Mouse (Mus musculus) naive thymus-derived CD4-positive, alpha-beta T cell, adult 2 months (primary cell): ENCODE measurements around the gene Tob2.

Experiments
- DNase-seq: peaks from one replicate; pipeline ENCODE4 v3.0.0-alpha.2; 2011; ENCODE audit warnings: low read depth

Gene Tob2

GRCm38 (mm10) chr15:81858517-81859329 is at the start of gene Tob2:
TSS of gene Tob2 (minus strand) at chr15:81858796.
- DNase-seq = peak; percentile 79

GRCm38 (mm10) chr15:81907953-81908352 is 49.4 kb upstream of the Tob2 start:
- no peak for DNase-seq

DNA sequence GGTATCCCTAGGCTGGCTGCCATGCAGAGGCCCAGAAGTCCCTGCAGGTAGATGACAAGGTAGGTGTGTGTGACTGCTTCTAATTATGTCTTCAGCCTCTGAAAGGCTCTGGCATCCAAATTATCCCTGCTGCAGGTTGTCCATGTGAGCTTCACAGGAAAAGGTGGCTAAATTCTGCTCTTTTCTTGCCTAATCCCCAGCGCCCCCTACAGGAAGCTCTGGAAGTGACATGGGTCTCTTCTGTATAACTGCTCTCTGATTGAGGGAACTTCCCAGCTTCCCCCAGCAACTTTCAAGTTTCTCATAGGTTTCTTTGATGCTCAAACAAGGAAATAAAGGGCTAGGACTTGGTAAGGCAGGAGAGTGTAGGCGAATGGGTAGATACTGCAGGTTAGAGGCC is 46.3 kb upstream of the Tob2 start:
- peak; percentile 83 for DNase-seq

GRCm38 (mm10) chr15:81898751-81899150 is 40.2 kb upstream of the Tob2 start:
- DNase-seq = no peak

DNA sequence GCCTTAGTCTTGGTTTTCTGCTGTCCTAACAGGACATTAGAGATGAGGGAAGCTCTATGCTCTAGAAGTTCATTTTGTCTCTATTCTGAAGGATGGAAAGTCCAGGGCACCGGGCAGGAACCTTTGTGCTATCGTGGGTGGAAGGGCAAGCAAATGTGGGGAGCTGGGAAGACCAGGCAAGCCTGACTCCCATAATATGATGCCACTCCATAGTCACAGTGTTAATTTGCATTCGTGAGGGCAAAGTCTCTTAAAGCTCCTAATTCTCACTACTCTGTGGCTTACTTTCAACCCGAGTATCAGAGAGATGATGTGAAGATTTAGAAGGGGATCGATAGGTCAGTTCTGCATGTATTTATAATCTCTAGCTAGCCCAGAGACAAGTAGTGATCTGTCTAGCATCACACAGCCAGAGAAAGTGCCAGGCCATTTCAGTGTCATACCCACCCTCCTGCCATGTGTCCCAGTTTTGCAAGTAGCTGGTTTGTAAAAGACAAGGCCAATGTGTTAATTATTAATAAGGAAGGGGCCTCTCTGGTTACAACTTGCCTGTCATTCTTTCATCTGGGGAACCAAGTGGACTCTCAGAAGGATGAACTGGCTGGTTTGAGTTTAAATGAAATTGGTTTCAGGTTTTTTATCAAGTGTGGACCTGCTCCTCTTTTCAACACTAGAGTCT is 39.1 kb upstream of the Tob2 start:
- no peak for DNase-seq

DNA sequence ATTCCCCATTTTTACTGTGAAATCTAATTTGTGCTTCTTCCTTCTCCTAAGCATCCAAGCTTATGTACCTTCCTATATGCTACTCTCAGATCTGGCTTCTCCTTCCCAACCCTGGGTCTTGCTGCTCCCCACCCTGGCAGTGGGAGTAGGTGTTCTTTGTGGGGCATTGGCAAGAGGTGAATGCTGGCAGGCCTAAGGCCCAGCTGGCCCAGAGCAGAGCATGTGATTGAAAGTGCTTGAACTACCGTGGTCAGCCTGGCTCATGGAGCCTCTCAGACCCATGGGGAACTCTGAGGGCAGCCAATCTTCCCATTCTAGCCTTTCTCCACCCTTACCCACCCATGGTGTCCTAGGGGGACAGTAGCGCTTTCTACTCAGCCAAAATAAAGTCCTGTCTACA is 37.8 kb upstream of the Tob2 start:
- no peak for DNase-seq

GRCm38 (mm10) chr15:81894002-81894401 is 35.4 kb upstream of the Tob2 start:
- DNase-seq = no peak

DNA sequence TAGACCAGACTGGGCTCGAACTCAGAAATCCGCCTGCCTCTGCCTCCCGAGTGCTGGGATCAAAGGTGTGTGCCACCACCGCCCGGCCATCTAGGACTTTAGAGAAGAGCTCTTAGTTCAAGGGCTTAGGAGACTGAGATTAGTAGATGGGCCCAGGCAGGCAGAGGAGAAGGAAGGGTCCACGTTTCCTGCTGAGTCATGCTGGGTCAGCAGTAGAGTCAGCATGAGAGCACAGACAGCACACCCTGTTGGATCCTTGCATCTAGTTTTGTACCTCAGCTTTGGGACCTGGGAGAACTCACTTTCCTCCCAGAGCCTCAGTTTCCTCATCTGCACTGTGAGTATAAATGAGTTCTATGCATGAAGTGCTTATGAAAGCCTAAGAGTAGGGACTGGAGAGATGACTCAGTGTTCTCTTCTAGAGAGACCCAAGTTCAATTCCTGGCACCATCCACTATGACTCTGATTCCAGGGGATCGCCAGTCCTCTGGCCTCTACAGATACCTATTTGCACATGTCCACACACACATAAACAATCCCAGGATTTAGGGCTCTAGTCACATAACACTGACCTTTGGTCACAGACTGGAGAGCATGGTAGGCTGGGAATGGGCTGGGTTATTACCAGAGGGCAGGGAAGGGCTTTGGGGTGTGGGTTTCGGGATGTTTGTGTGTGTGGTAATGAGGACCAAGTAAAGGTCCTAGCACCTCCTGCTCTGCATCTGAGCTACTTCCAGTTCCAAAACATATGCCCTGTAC is 33.4 kb upstream of the Tob2 start:
- no peak for DNase-seq

DNA sequence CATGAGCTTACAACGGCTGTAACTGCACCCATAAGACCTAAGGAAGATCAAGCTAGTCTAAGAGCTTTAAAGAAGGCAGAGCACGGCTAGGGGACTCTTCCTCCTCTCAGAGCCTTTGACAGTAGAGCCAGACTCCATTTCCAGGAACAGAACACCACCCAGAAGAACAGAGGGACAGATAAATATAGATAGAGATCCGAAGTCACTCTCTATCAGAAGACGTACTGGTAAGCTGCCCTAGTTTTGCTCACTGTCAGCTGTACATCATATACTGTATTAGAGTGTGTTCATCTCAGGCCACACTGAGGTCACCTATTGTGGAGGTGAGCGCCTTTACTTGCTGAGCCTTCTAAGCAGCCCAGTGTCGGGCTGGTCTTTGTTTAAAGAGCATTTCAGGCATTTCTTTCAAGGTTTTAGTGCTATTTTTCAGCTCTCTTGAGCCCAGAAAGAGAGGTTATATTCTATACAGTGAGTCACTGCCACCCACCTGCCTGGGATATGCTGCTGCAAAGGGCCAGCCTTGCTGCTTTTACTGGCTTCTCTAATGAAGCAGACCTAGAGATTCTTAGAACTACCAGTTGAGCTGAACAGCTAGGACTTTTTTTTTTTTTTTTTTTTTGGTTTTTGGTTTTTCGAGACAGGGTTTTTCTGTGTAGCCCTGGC is 32.7 kb upstream of the Tob2 start:
- DNase-seq = no peak

GRCm38 (mm10) chr15:81889175-81889574 is 30.6 kb upstream of the Tob2 start:
- DNase-seq = no peak

DNA sequence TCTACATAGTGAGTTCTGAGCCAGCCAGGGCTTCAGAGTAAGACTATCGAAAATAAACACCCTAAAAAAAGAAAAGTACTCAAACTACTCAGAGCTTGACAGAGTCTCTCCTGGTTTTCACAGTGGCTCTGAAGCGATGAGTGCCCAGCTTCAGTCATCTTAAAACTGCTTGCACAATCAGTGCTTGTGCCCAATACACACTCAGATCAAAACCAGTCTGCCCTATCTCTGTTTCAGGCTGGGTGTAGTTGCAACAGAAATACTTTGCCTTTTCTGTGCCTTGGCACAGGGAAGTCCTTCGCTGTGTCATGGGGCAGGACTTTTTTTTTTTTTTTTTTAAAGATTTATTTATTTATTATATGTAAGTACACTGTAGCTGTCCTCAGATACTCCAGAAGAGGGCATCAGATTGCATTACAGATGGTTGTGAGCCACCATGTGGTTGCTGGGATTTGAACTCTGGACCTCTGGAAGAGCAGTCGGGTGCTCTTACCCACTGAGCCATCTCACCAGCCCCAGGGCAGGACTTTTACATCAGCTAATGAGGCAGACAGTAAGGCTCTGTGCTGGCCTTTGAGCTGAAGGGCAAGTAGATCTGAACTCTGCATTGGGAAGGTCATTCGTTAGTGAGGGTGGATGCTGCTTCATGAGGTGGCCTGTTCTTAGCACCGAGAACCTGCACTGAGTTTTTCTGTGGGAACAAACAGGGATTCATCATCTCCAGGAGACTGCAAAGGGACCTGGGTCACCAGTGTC is 28.4 kb upstream of the Tob2 start:
- no peak for DNase-seq

- no peak for DNase-seq
Observed at GRCm38 (mm10) chr15:81885418-81885934, 26.9 kb upstream of the Tob2 start.

DNA sequence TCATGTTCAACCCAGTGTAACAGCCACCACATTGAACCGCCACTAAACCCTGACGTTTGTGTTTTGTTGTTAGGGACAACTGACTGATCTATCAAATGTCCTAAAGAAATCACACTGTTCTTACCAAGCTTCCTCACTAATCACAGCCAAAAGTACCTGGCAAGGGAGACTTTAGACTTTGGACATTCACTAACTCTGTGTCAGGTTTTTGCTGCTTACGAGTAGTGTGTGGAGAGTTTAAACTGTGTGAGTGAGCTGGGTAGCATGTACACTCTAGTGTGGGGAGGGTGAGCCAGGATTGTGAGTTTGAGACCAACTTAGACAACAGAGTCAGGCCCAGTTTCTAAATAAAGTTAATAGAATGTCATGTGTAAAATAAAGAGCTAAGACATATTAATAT is 23.8 kb upstream of the Tob2 start:
- no peak for DNase-seq

GRCm38 (mm10) chr15:81879531-81880401 is 21.2 kb upstream of the Tob2 start:
- no peak for DNase-seq

- DNase-seq = peak; percentile 100
Observed at GRCm38 (mm10) chr15:81872262-81873136, 13.9 kb upstream of the Tob2 start, which contains the start of gene Aco2. TSS of gene Aco2 (plus strand) at chr15:81872309.

- DNase-seq = peak; percentile 98
Observed at GRCm38 (mm10) chr15:81871604-81872261, 13.1 kb upstream of the Tob2 start, which contains the start of gene Phf5a. TSS of gene Phf5a (minus strand) at chr15:81871911.

- no peak for DNase-seq
Observed at GRCm38 (mm10) chr15:81869985-81870384, 11.4 kb upstream of the Tob2 start.

DNA sequence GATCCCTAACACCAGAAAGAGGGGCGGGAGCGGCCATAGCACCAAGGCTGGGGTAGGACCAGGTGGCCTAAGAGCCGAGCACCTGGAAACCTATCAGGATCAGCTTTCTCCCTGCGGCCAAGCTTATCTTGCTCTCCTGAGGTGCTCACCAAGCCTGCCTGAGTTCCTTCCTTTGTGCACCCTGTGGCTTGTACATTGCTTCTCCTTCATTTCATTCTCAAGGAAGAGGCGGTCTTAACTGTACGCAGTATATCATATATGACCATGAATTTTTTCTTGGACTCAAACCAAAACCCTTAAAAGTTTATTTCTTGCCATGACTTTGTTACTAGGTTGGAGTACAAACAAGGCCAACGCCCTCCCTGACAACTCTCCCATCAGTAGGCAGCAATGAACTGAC is 5.6 kb upstream of the Tob2 start:
- DNase-seq = no peak
